Mouse (Mus musculus) left cerebral cortex, adult 18-20 months (tissue): ENCODE data around the gene Plscr1. TPM values are rescaled to one million over a fixed set of nuclear protein-coding genes. Genes with fewer than 3 reads are reported as not detected.

Experiments used
- DNase-seq, 2 experiments: peaks; one replicate each; pipeline ENCODE4 v3.0.0; 2021 to 2022; ENCODE audit warnings: low spot score in 2 of 2, mixed read lengths in 1 of 2
- microRNA-seq, 2 experiments: library from miRNA; unstranded; fragments of <30 nt; microRNA quantifications; one replicate each; pipeline ENCODE4 v1.2.0; 2021
- total RNA-seq, 2 experiments: library from RNA; stranded (reverse); gene quantifications; 2 replicates each; pipeline ENCODE4 v1.2.3; 2021

Gene Plscr1
- total RNA-seq, 2 experiments from 2014 or later, result 1.7 to 2.0 TPM

- DNase-seq, result no peak
Measured at GRCm38 (mm10) chr9:92301213-92301612, 51.7 kb downstream of the Plscr1 start.

GRCm38 (mm10) chr9:92305075-92305474 lies 55.5 kb downstream of the Plscr1 start:
- DNase-seq, result no peak

GRCm38 (mm10) chr9:92305620-92306220 lies 56.2 kb downstream of the Plscr1 start:
- DNase-seq, result no peak

- no peak for DNase-seq
Measured at GRCm38 (mm10) chr9:92309077-92309476, 59.5 kb downstream of the Plscr1 start, which contains the start of gene 1700057G04Rik. Gene 1700057G04Rik (plus strand): TSS chr9:92309377.

- no peak for DNase-seq
Measured at GRCm38 (mm10) chr9:92316791-92317190, 67.2 kb downstream of the Plscr1 start.

Small RNA genes lying within 50 kb of the gene (microRNA-seq; reads per million reads assigned to microRNA genes)
- gene Mir6386, result 0 reads per million in 2 experiments

Other genes with a start within 250 kb of the Plscr1 start
- gene Plscr5, start 56.8 kb upstream of the Plscr1 start, total RNA-seq, result not detected
- 1 to 10 TPM; 2.8 to 3.9 TPM for gene Plscr2, start 25.9 kb downstream of the Plscr1 start, total RNA-seq
- not detected for gene 1700057G04Rik, start 59.6 kb downstream of the Plscr1 start, total RNA-seq
- gene Plscr4, start 207.6 kb downstream of the Plscr1 start, total RNA-seq, result 1 to 10 TPM; 1.5 to 1.6 TPM